Mouse (Mus musculus) left cerebral cortex, postnatal 4 days (tissue): ENCODE data around the gene Foxc2. TPM values are rescaled to one million over a fixed set of nuclear protein-coding genes. Genes with fewer than 3 reads are reported as not detected.
A peak's percentile ranks its signal among the peaks of the same experiment; 100 is the strongest.

Experiments
- DNase-seq: peaks from one replicate; pipeline ENCODE4 v3.0.0-alpha.2; 2022
- intact Hi-C: fragments of 180-260 bp; cut with DNase I; formaldehyde crosslinking; loops from one replicate; pipeline ENCODE4 v1.15.1; 2025
- total RNA-seq, 2 experiments: library from RNA; stranded (reverse); gene quantifications; 2 replicates each; pipeline ENCODE4 v1.2.3; 2021

The Foxc2 gene
- 1 to 10 TPM; 4.3 to 4.4 TPM for total RNA-seq

- intact Hi-C loops, result loop anchor here (5.0 kb wide), 1 partner anchor 276 kb away; no protein-coding TSS in a partner anchor
- DNase-seq, result peak; percentile 70
Measured at GRCm38 (mm10) chr8:121115948-121116347, at the start of gene Foxc2. Gene Foxc2, plus strand, starts transcription at chr8:121116171.

DNA sequence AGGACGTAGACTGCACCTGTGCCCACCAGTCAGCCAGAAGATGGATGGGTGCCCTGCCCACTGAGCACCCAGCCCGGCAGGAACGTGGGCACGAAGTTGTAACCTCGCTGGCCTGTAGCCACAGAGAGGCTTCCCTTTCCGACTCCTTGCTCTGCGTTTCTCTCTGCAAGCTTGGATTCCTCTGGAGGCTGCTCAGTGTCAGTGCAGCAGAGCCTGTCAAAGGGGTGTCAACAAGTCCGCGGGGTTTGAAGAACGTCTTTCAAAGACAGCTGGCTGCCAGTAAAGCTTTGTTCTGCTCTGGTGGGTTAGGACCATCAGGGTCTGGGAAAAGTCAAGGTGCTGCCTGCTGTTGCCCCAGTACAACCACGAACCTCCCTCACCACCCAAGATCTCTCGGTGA is 44.5 kb upstream of the Foxc2 start:
- DNase-seq, result no peak
- intact Hi-C loops, result no loop called here

DNA sequence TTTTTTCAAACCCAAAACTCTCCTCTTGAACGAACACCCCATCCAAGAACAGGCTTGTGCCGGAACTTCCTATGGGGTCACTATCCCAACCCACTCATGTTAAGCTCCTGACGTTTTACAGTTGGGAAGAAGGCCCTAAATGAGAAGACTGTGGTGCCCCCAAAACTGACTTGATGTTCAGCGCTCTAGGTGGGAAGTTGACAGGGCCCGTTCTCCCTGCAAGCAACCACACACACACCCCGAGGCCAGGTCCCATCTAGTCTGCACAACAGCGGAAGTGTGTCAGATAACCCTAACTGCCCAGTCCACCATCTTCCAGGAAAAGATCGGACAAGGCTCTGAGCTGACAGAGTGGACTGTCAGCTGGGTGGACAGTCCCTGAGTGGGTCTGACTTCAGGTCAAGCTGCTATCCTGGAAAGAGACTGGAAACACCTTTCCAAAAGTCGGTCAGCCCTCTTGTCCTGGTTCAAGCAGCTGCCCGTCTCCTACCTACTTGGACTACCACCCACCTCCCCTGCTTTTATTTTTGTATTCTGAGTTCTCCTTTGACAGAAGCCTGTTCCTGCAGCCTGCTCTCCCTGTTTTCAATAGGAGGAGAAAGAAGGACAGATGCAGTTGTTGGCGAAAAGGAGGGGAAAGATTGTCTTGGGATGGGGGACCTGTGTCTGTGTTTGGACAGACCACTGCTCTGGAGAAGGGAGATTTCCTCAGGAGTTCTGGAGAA is 43.4 kb upstream of the Foxc2 start:
- intact Hi-C loops, result no loop called here
- DNase-seq, result no peak

GRCm38 (mm10) chr8:121073174-121074107 is 42.5 kb upstream of the Foxc2 start:
- intact Hi-C loops, result no loop called here

GRCm38 (mm10) chr8:121074108-121074847 is 41.7 kb upstream of the Foxc2 start:
- no peak for DNase-seq
- intact Hi-C loops, result no loop called here

More at GRCm38 (mm10) chr8:121073174-121074107, 42.5 kb upstream of the Foxc2 start:
- DNase-seq, result no peak

DNA sequence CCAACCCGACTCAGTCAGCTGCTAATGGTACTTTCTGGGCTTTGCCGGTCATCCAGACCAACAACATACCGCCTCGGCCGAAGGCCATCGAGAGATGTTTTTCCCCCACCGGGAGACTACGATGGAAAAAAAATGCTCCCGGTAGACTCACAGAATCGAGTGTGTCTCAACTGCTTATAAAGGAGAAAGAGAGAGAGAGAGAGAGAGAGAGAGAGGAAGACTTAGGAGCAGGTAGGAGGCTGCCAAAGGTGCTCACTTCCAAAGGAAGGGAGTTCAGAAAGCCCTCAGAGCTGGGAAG is 41.2 kb upstream of the Foxc2 start:
- intact Hi-C loops, result no loop called here
- DNase-seq, result no peak

DNA sequence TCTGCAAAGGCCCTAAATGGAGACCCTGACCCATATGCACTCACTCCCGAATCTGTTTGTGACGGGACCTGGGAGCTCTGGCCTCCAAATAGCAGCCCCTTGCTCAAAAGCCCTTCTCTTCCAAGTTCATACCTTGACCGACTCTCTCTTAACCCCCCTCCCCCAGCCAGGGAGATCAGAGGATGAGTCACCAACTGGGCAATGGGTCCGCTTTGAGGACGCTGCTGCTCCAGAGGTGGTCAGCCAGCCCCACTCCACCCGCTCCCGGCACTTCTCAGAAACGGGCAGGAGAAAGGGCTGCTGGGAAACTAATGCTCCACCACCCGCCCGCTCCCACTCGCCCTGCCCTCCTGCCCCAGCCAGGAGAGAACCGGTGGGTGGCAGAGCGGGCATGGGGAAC is 40.0 kb upstream of the Foxc2 start:
- DNase-seq, result no peak
- intact Hi-C loops, result no loop called here

DNA sequence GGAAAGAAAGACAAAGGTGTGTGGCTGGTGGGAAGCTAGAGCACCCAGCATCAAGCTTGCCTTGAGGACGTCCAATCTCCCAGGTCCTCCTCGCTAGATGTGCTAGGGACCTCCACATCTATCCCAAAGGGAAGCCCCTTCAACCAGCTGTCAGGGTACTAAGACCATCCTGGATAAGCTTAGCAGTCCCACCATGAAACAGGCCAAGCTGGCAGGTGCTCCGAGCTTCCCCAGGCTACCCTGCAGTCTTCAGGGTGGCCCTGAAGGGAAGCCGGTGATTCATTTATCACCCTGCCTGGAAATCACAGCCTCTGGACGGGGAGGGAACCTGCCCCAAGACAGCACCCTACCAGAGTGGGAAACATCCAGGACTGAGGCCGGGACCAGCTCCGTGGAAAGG is 39.4 kb upstream of the Foxc2 start:
- no peak for DNase-seq
- intact Hi-C loops, result no loop called here

GRCm38 (mm10) chr8:121078721-121079120 is 37.2 kb upstream of the Foxc2 start:
- no peak for DNase-seq
- intact Hi-C loops, result no loop called here

- intact Hi-C loops, result no loop called here
Measured at GRCm38 (mm10) chr8:121079201-121079600, 36.8 kb upstream of the Foxc2 start.

GRCm38 (mm10) chr8:121079944-121080343 is 36.0 kb upstream of the Foxc2 start:
- intact Hi-C loops, result loop anchor here (5.0 kb wide), 1 partner anchor 188 kb away; no protein-coding TSS in a partner anchor
- DNase-seq, result no peak

More at GRCm38 (mm10) chr8:121079201-121079600, 36.8 kb upstream of the Foxc2 start:
- no peak for DNase-seq

DNA sequence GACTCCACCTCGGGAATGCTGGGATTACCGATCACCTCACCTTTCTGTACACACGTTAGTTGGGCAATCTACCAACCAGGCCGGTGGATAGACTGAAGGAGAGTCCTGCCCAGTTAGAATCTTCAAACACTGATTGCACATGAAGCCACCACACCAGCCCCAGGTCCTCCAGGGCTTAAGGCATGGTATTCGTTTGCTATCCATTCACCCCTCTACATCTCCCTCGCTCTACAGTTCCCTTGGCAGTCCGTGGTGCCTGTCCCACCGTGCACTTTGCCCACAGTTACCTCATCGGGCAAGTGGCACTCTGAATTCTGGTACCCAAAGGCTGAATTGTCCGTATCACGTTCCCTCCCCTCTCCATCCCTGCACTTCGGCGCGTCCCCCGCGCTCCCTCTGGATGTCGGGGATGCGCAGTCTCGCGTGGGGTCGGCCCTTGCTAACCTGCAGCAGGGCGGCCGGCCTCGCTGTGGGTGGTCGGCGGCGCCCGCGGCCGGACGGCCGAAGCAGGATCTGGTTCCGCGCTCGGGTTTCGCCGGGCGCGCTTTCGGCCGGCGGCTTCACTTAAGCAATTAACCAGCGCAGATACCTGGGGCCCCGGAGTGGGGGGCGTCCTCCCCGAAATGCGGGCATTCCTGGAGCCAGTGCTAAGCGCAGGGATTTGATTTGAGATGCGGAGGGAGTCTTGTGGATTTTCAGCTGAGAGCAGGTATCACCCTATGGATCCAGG is 35.4 kb upstream of the Foxc2 start:
- intact Hi-C loops, result loop anchor here (5.0 kb wide), 1 partner anchor 188 kb away; no protein-coding TSS in a partner anchor
- no peak for DNase-seq

GRCm38 (mm10) chr8:121081398-121081797 is 34.6 kb upstream of the Foxc2 start:
- intact Hi-C loops, result loop anchor here (5.0 kb wide), 1 partner anchor 189 kb away; no protein-coding TSS in a partner anchor

DNA sequence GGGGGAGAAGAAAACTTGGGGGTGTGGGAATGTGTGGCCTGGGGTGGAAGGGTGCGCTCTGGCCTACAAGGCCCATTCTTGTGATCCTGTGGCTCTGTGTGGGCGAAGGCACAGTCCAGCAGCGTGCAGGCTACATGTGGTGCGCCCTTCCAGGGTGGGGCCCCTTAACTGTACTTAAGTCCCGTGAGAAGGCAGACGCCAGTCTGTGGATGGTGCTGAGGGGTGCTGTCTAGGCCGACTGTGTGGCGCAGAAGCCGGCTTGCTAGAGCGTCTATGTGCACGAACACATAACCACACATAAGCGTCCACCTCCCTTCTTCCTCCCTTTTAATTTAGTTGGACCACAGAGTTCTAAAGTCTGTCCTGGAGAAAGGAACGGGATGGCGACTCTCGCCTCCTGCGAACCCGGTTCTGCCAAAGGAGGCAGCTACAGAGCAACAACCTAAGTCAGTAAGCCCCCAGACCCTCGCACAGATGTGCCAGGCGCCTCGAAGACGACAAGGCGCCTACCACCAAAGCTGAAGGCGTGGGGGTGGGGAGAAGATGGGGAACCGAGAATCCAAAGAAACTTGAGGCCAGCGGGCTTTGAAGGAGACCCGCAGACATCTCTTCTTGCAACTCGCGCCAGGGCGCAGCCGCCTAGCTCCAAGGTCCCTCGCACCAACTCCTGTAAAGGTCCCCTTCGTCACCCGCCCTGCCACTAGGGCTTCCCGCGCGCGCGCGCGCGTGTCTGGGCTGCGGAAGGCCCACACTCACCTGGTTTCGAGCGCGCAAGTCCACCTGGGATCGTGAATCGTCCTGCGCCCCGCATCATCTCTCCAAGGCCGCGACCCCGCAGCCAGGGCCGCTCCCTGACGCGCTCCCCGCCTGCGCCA is 33.5 kb upstream of the Foxc2 start:
- intact Hi-C loops, result loop anchor here (5.0 kb wide), 1 partner anchor 190 kb away; no protein-coding TSS in a partner anchor
- DNase-seq, result no peak

More at GRCm38 (mm10) chr8:121081398-121081797, 34.6 kb upstream of the Foxc2 start:
- DNase-seq, result no peak

DNA sequence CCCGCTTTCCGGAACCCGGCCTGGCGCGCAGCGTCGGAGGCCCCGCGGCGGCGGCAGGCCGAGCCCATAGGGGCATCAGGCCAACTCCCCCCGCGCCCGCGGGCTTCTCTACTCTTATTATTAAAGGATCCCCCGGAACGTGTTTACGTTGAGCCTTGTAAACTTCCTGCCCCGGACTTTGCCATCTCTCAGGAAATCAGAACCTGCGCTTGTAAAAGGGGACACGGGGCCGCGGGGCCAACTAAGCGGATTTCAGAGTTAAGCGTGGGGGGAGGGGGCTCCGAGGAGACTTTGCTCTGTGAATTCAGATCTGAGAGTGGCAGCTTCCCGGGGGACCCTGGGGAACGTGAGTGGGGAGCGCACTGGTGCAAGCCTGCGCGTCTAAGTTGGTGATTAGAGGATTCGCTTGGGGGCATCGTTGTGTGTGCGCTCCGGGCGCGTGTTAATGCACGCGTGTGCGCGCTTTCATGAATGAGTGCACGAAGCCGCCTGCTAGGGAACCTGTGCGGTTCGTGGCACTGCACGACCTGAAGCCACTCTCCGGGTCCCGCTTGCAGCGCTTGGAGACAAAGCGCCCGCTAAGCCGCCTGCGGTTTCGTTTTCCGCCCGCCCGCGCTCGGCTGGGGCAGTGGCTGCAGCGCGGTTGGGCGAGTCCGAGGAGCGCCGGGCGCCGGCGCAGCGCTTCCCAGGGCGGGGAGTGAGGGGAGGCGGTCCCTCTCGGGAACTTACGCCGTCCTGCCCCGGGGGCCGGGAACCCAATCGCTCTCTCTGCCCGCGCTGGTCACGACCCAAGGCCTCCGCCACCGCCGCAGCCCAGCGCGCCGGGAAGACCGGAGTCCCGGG is 32.7 kb upstream of the Foxc2 start:
- intact Hi-C loops, result loop anchor here (5.0 kb wide), 1 partner anchor 191 kb away; no protein-coding TSS in a partner anchor
- no peak for DNase-seq

- intact Hi-C loops, result loop anchor here (5.0 kb wide), 1 partner anchor 192 kb away; no protein-coding TSS in a partner anchor
- DNase-seq, result no peak
Measured at GRCm38 (mm10) chr8:121083936-121084209, 32.1 kb upstream of the Foxc2 start.

GRCm38 (mm10) chr8:121084210-121084951 is 31.6 kb upstream of the Foxc2 start, which contains the start of gene Foxf1:
Gene Foxf1, plus strand, starts transcription at chr8:121084386.
- DNase-seq, result no peak
- intact Hi-C loops, result loop anchor here (5.0 kb wide), 1 partner anchor 192 kb away; no protein-coding TSS in a partner anchor
